Mouse (Mus musculus) heart, adult 10 weeks (tissue): ENCODE measurements around the gene Trpm6. TPM values are rescaled to one million over a fixed set of nuclear protein-coding genes. Genes with fewer than 3 reads are reported as not detected.

ENCODE experiments used
- polyA plus RNA-seq: library from polyadenylated mRNA; stranded (reverse); fragments of 350-450 nt; fragmentation: Illumina TruSeq; extraction: RNeasy Lipid Tissue Mini Kit (QIAGEN cat#74804); gene quantifications from one replicate; pipeline ENCODE4 v1.2.3, GENCODE M21; 2014; ENCODE audit warnings: low read depth, low replicate concordance

The Trpm6 gene
- polyA plus RNA-seq = 0.26 TPM

DNA sequence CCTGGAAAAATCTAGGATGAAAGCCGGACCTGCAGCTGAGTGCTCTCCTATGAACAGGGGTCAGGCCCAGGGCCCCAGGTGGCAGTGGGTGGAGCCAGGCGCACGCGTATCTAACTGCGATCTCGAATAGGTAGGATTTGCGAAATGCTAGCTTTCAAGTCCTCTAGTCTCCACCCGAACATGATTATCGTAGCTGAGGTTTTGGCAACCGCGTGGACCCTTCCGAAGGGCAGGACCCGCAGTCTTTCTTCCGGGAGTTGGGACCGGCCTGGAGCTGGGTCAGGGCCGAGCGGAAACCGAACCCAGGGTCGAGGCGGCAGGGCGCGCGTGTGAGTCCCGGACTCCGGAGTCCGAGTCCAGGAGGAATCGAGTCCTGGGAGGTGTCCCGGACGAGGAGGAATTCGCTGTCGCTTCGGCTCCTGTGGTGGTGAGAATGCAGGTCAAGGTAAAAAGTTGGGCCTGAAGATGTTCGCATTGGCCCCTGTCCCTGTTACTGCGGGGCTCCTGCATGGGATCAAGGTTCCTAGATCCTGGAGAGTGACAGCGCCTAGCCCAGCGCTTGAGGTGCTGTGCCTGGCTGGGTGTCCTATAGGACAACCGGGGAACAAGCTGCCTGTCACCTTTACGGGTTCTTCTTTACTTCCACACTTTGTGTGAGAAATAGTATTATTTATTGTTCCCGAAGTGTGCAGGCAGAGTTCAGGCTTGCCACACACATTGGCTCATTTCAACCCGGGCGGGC lies at the start of gene Trpm6:
Trpm6 (plus strand) TSS at position 386 of the 742 bp plus-strand sequence.

DNA sequence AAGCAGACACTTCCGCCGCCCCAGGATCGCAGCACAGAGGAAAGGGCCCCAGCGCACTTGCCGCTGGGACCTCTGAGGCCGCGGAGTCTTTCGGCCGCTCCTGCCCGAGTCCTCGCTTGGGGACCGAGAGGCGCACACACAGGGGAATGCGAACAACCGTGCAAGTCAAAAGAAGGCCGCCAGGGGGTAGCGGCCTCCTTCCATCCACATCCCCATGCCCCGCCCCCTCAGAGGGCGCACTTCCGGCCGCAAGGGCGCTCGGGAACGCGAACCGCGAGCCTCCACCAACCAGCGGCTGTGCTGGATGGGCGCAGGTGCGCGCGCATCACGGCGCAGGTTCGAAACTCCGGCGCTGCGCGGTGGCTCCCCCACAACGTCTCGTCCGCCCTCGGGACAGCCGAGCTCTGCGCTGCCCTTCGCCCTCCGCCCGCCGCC lies 36.9 kb upstream of the Trpm6 start, which contains the start of gene D030056L22Rik:
D030056L22Rik (plus strand) TSS at position 328 of the 435 bp plus-strand sequence.

Other genes with a start within 250 kb of the Trpm6 start
- 46.7 TPM for gene Ostf1, start 118.2 kb upstream of the Trpm6 start, polyA plus RNA-seq
- 4.6 TPM for gene Nmrk1, start 118.0 kb upstream of the Trpm6 start, polyA plus RNA-seq
- 40.4 TPM for gene Carnmt1, start 79.2 kb upstream of the Trpm6 start, polyA plus RNA-seq
- gene D030056L22Rik, start 36.8 kb upstream of the Trpm6 start, polyA plus RNA-seq = 13.9 TPM